Mouse (Mus musculus): ENCODE results near the gene Enox1. TPM values are rescaled to one million over a fixed set of nuclear protein-coding genes. Genes with fewer than 3 reads are reported as not detected.

Gene Enox1
- total and polyA plus RNA-seq, 2 experiments from 2014 or later, result 29.1 to 42.7 TPM

GRCm38 (mm10) chr14:77708354-77709150 lies 552.0 kb downstream of the Enox1 start:
- DNase-seq (ENCODE audit: low spot score) (peak; percentile 68), ATAC-seq (0 out of 2 replicates have a peak, but pooled peaks have one; percentile 51)
- Histone ChIP-seq H3K4me1 (ENCODE audit: insufficient read depth, low read length) (0 out of 2 replicates have a peak, but pooled peaks cover 3% of the 10 kb centered on the region), H3K4me2 (ENCODE audit: low read depth, low read length) (no peak overlapping the region), H3K27me3 (ENCODE audit: insufficient read depth, low read length) (no peaks in the 10 kb centered on the region), H3K9ac (replicated peaks; ENCODE audit: low read length) (no peak overlapping the region), H3K27ac (0 out of 2 replicates have a peak overlapping the region, but pooled peaks have one; percentile 11), H3K36me3 (ENCODE audit: insufficient read depth, low read length) (no peaks in the 10 kb centered on the region), H3K9me3 (ENCODE audit: low read length) (no peaks in the 10 kb centered on the region), H3K4me3 (ENCODE audit: low read length) (no peak overlapping the region)
- TF ChIP-seq CTCF (IDR thresholded peaks at IDR 0.05; ENCODE audit: low read depth), result peak; percentile 56
- WGBS, result 43% methylated on average over 12 of the region's 12 CpGs

DNA sequence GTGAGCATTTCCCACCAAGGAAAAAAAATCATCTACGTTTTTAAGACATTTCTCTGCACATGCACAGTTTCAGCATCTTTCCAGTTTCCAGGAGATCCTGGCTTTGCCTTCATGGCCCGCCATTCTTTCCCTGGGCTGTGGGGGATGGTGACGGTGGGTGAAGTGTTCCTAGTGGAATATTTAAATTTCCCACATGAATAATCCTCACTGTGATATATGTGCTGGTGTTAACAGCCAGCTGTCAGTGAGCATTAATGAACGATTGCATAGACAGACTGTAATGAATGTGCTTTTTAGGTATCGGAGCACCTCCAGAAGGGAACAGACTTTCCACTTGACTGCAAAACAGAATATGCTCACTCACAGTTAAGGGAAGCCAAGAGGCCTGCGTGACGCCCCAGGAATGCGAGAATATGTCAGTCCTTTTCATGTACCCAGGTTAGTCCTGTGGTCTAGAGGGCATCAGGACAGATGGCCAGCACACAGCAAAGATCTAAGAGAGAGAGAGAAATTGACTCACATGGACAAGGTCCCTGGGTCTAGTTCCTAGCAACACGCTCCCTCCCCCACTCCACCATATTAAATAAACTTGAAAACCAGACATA lies 558.5 kb downstream of the Enox1 start:
- Histone ChIP-seq H3K27me3 (ENCODE audit: insufficient read depth, low read length) (no peaks in the 10 kb centered on the region), H3K9ac (replicated peaks; ENCODE audit: low read length) (no peak overlapping the region), H3K4me2 (ENCODE audit: low read depth, low read length) (no peak overlapping the region), H3K4me1 (ENCODE audit: insufficient read depth, low read length) (0 out of 2 replicates have a peak, but pooled peaks cover 3% of the 10 kb centered on the region), H3K36me3 (ENCODE audit: insufficient read depth, low read length) (no peaks in the 10 kb centered on the region), H3K4me3 (ENCODE audit: low read length) (no peak overlapping the region), H3K9me3 (ENCODE audit: low read length) (0 out of 2 replicates have a peak, but pooled peaks cover 3% of the 10 kb centered on the region), H3K27ac (0 out of 2 replicates have a peak overlapping the region, but pooled peaks have one; percentile 36)
- peak; percentile 47; the same call in 1 of the 2 replicates for ATAC-seq
- DNase-seq (ENCODE audit: low spot score), result no peak
- TF ChIP-seq CTCF (IDR thresholded peaks at IDR 0.05; ENCODE audit: low read depth), result no peak
- 64% methylated on average over 9 of the region's 9 CpGs for WGBS

- WGBS, result 89% methylated on average over 5 of the region's 5 CpGs
- H3K9ac ChIP-seq (replicated peaks; ENCODE audit: low read length), result no peak overlapping the region
- ATAC-seq, result no peak
- no peaks in the 10 kb centered on the region for H3K27me3 ChIP-seq (ENCODE audit: insufficient read depth, low read length)
- no peak for DNase-seq (ENCODE audit: low spot score)
- H3K4me1 ChIP-seq (ENCODE audit: insufficient read depth, low read length), result 0 out of 2 replicates have a peak, but pooled peaks cover 3% of the 10 kb centered on the region
- H3K27ac ChIP-seq, result no peak overlapping the region
- no peak overlapping the region for H3K4me2 ChIP-seq (ENCODE audit: low read depth, low read length)
- H3K36me3 ChIP-seq (ENCODE audit: insufficient read depth, low read length), result no peaks in the 10 kb centered on the region
- H3K9me3 ChIP-seq (ENCODE audit: low read length), result 0 out of 2 replicates have a peak, but pooled peaks cover 3% of the 10 kb centered on the region
- no peak for TF ChIP-seq CTCF (IDR thresholded peaks at IDR 0.05; ENCODE audit: low read depth)
- H3K4me3 ChIP-seq (ENCODE audit: low read length), result no peak overlapping the region
Observed at GRCm38 (mm10) chr14:77716981-77717380, 560.4 kb downstream of the Enox1 start.

DNA sequence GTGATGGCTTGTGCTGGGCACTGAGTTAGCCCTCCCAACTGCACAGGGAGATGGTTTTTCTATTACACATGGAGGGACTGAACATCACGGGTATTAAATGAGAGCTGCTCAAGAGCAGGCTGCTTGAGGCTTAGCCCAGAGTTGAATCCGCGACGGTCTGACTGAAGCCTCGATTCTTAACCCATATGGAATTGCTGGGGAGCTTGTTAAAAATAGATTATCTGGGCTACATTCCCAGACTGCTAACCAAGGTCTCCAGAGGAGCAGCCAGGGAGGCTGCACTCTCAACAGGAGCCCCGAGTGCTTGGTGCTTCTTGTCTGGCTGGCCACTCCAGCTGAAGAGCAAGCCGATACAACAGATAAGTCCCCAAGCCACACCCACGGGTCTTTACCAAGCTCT lies 562.3 kb downstream of the Enox1 start:
- Histone ChIP-seq H3K4me2 (ENCODE audit: low read depth, low read length) (no peak overlapping the region), H3K4me1 (ENCODE audit: insufficient read depth, low read length) (no peaks in the 10 kb centered on the region), H3K27me3 (ENCODE audit: insufficient read depth, low read length) (no peaks in the 10 kb centered on the region), H3K9me3 (ENCODE audit: low read length) (0 out of 2 replicates have a peak, but pooled peaks cover 3% of the 10 kb centered on the region), H3K27ac (no peak overlapping the region), H3K36me3 (ENCODE audit: insufficient read depth, low read length) (no peaks in the 10 kb centered on the region), H3K9ac (replicated peaks; ENCODE audit: low read length) (no peak overlapping the region), H3K4me3 (ENCODE audit: low read length) (no peak overlapping the region)
- no peak for TF ChIP-seq CTCF (IDR thresholded peaks at IDR 0.05; ENCODE audit: low read depth)
- 44% methylated on average over 8 of the region's 8 CpGs for WGBS
- ATAC-seq (no peak), DNase-seq (ENCODE audit: low spot score) (no peak)

DNA sequence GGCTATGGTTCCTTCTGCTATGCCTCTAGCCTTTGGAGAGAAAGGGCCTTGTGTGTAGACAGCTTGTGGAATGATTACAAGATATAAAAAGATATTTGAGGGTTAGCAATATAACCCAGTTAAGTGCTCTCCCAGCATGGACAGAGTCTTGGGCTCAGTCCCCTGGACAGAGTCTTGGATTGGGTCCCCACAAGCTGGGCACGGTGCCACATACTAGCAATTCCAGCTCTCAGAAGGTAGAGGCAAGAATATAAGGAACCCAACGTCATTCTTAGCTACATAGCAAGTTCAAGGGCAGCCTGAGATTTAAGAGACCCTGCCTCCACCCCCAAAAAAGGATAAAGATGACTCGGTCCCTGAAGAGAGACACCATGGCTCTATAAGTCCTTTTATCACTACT lies 581.5 kb downstream of the Enox1 start:
- no peak overlapping the region for H3K27ac ChIP-seq
- WGBS, result 82% methylated on average over 3 of the region's 3 CpGs
- no peaks in the 10 kb centered on the region for H3K36me3 ChIP-seq (ENCODE audit: insufficient read depth, low read length)
- no peak overlapping the region for H3K4me2 ChIP-seq (ENCODE audit: low read depth, low read length)
- H3K4me3 ChIP-seq (ENCODE audit: low read length), result no peak overlapping the region
- H3K27me3 ChIP-seq (ENCODE audit: insufficient read depth, low read length), result no peaks in the 10 kb centered on the region
- no peak for ATAC-seq
- H3K9ac ChIP-seq (replicated peaks; ENCODE audit: low read length), result no peak overlapping the region
- TF ChIP-seq CTCF (IDR thresholded peaks at IDR 0.05; ENCODE audit: low read depth), result no peak
- no peaks in the 10 kb centered on the region; the same call in 1 of the 2 replicates for H3K4me1 ChIP-seq (ENCODE audit: insufficient read depth, low read length)
- no peak for DNase-seq (ENCODE audit: low spot score)
- no peaks in the 10 kb centered on the region for H3K9me3 ChIP-seq (ENCODE audit: low read length)

DNA sequence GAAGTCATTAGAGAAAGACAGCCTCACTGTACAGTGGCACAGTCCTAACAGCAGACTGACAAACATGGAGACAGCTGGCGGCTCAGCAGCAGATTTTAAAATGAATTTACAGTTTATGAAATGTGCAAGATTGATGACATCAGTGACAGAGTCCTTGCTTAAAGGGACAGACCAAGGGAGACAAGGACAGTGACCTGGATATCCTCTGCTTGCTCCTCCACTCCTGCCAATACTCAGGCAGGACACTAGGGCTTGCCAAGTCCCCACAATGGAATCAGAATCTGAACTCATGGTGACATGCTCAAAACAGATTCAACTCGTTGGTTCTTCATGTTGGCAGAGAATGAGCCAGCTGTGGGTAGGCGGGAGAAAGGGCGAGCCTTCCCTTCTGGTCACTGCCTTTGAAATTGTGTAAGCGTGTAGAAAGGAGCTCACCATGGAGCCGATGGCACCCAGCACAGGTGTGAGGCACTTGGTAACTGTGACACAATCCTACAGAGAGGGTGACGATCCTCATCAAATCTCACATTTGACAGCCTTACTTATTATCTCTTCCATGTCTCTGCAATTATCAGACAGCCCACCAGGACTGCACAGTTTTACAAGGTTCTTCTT lies 582.3 kb downstream of the Enox1 start:
- peak; percentile 61 for DNase-seq (ENCODE audit: low spot score)
- ATAC-seq, result peak; percentile 70
- no peaks in the 10 kb centered on the region for H3K27me3 ChIP-seq (ENCODE audit: insufficient read depth, low read length)
- WGBS, result 61% methylated on average over 7 of the region's 7 CpGs
- no peaks in the 10 kb centered on the region; the same call in 1 of the 2 replicates for H3K4me1 ChIP-seq (ENCODE audit: insufficient read depth, low read length)
- no peak overlapping the region for H3K9ac ChIP-seq (replicated peaks; ENCODE audit: low read length)
- no peak overlapping the region for H3K4me3 ChIP-seq (ENCODE audit: low read length)
- TF ChIP-seq CTCF (IDR thresholded peaks at IDR 0.05; ENCODE audit: low read depth), result 0 out of 2 replicates have a peak, but pooled peaks have one; percentile 8
- H3K9me3 ChIP-seq (ENCODE audit: low read length), result no peaks in the 10 kb centered on the region
- no peak overlapping the region for H3K27ac ChIP-seq
- H3K4me2 ChIP-seq (ENCODE audit: low read depth, low read length), result no peak overlapping the region
- H3K36me3 ChIP-seq (ENCODE audit: insufficient read depth, low read length), result no peaks in the 10 kb centered on the region

All from hindbrain, postnatal 0 days (tissue).